Mouse (Mus musculus): ENCODE data around the gene Ksr1. TPM values are rescaled to one million over a fixed set of nuclear protein-coding genes. Genes with fewer than 3 reads are reported as not detected.
"Not testable (repeated sequence)": the region's sequence is repeated elsewhere in the genome, so short reads cannot be mapped to it uniquely, and the experiment has no call there.

Gene Ksr1
- polyA plus RNA-seq, 1 experiment from 2014 or later: 3.2 TPM

- not testable (repeated sequence) for H3K27ac ChIP-seq (ENCODE audit: low read length); H3K9ac ChIP-seq (ENCODE audit: low read length); H3K27me3 ChIP-seq (ENCODE audit: control insufficient read depth, insufficient read depth, low read length); H3K4me3 ChIP-seq (replicated peaks; ENCODE audit: low read length); ATAC-seq (ENCODE audit: insufficient read depth, low FRiP score); H3K36me3 ChIP-seq (ENCODE audit: control insufficient read depth, insufficient read depth, low read length); H3K9me3 ChIP-seq (replicated peaks; ENCODE audit: control insufficient read depth, low read length); H3K4me2 ChIP-seq (ENCODE audit: low read depth, low read length)
- peaks cover 11% of the 10 kb centered on the region for H3K4me1 ChIP-seq (ENCODE audit: control insufficient read depth, insufficient read depth, low read length)
- WGBS: 73% methylated on average over 3 of the region's 3 CpGs
Measured at GRCm38 (mm10) chr11:79007356-79007755, 138.9 kb downstream of the Ksr1 start.

- H3K9me3 ChIP-seq (replicated peaks; ENCODE audit: control insufficient read depth, low read length): no peaks in the 10 kb centered on the region
- no peaks in the 10 kb centered on the region for H3K36me3 ChIP-seq (ENCODE audit: control insufficient read depth, insufficient read depth, low read length)
- 54% methylated on average over 5 of the region's 5 CpGs for WGBS
- no peaks in the 10 kb centered on the region for H3K27me3 ChIP-seq (ENCODE audit: control insufficient read depth, insufficient read depth, low read length)
- no peak overlapping the region for H3K4me2 ChIP-seq (ENCODE audit: low read depth, low read length)
- no peak overlapping the region for H3K9ac ChIP-seq (ENCODE audit: low read length)
- no peak overlapping the region; the same call in 1 of the 2 replicates for H3K27ac ChIP-seq (ENCODE audit: low read length)
- no peak for ATAC-seq (ENCODE audit: insufficient read depth, low FRiP score)
- peaks cover 11% of the 10 kb centered on the region for H3K4me1 ChIP-seq (ENCODE audit: control insufficient read depth, insufficient read depth, low read length)
- no peak overlapping the region for H3K4me3 ChIP-seq (replicated peaks; ENCODE audit: low read length)
Measured at GRCm38 (mm10) chr11:79006417-79006816, 139.8 kb downstream of the Ksr1 start.

- Histone ChIP-seq H3K36me3 (ENCODE audit: control insufficient read depth, insufficient read depth, low read length) (no peaks in the 10 kb centered on the region), H3K27ac (ENCODE audit: low read length) (peak overlapping the region; percentile 8; the same call in 1 of the 2 replicates), H3K9me3 (replicated peaks; ENCODE audit: control insufficient read depth, low read length) (no peaks in the 10 kb centered on the region), H3K9ac (ENCODE audit: low read length) (no peak overlapping the region), H3K27me3 (ENCODE audit: control insufficient read depth, insufficient read depth, low read length) (no peaks in the 10 kb centered on the region), H3K4me3 (replicated peaks; ENCODE audit: low read length) (no peak overlapping the region), H3K4me1 (ENCODE audit: control insufficient read depth, insufficient read depth, low read length) (peaks cover 11% of the 10 kb centered on the region), H3K4me2 (ENCODE audit: low read depth, low read length) (no peak overlapping the region)
- no peak for ATAC-seq (ENCODE audit: insufficient read depth, low FRiP score)
- WGBS: 75% methylated on average over 14 of the region's 14 CpGs
Measured at GRCm38 (mm10) chr11:79005578-79006394, 140.4 kb downstream of the Ksr1 start.

- Histone ChIP-seq H3K36me3 (ENCODE audit: control insufficient read depth, insufficient read depth, low read length) (no peaks in the 10 kb centered on the region), H3K27ac (ENCODE audit: low read length) (peak overlapping the region; percentile 85), H3K9ac (ENCODE audit: low read length) (no peak overlapping the region), H3K4me2 (ENCODE audit: low read depth, low read length) (no peak overlapping the region), H3K4me1 (ENCODE audit: control insufficient read depth, insufficient read depth, low read length) (peaks cover 11% of the 10 kb centered on the region), H3K9me3 (replicated peaks; ENCODE audit: control insufficient read depth, low read length) (no peaks in the 10 kb centered on the region), H3K4me3 (replicated peaks; ENCODE audit: low read length) (no peak overlapping the region), H3K27me3 (ENCODE audit: control insufficient read depth, insufficient read depth, low read length) (no peaks in the 10 kb centered on the region)
- 66% methylated on average over 10 of the region's 10 CpGs for WGBS
- ATAC-seq (ENCODE audit: insufficient read depth, low FRiP score): peak; percentile 34; the same call in 1 of the 2 replicates
Measured at GRCm38 (mm10) chr11:79003769-79004638, 142.2 kb downstream of the Ksr1 start.

- Histone ChIP-seq H3K9me3 (replicated peaks; ENCODE audit: control insufficient read depth, low read length) (no peaks in the 10 kb centered on the region), H3K4me3 (replicated peaks; ENCODE audit: low read length) (no peak overlapping the region), H3K27me3 (ENCODE audit: control insufficient read depth, insufficient read depth, low read length) (no peaks in the 10 kb centered on the region), H3K4me1 (ENCODE audit: control insufficient read depth, insufficient read depth, low read length) (peaks cover 13% of the 10 kb centered on the region), H3K4me2 (ENCODE audit: low read depth, low read length) (0 out of 2 replicates have a peak overlapping the region, but pooled peaks have one; percentile 4), H3K36me3 (ENCODE audit: control insufficient read depth, insufficient read depth, low read length) (no peaks in the 10 kb centered on the region), H3K27ac (ENCODE audit: low read length) (peak overlapping the region; percentile 85), H3K9ac (ENCODE audit: low read length) (no peak overlapping the region)
- ATAC-seq (ENCODE audit: insufficient read depth, low FRiP score): no peak
- whole genome bisulfite sequencing: 47% methylated on average over 11 of the region's 11 CpGs
Measured at GRCm38 (mm10) chr11:79003053-79003768, 143.0 kb downstream of the Ksr1 start.

- Histone ChIP-seq H3K9ac (ENCODE audit: low read length) (no peak overlapping the region), H3K4me3 (replicated peaks; ENCODE audit: low read length) (no peak overlapping the region), H3K36me3 (ENCODE audit: control insufficient read depth, insufficient read depth, low read length) (no peaks in the 10 kb centered on the region), H3K9me3 (replicated peaks; ENCODE audit: control insufficient read depth, low read length) (no peaks in the 10 kb centered on the region), H3K27me3 (ENCODE audit: control insufficient read depth, insufficient read depth, low read length) (no peaks in the 10 kb centered on the region), H3K27ac (ENCODE audit: low read length) (peak overlapping the region; percentile 85), H3K4me1 (ENCODE audit: control insufficient read depth, insufficient read depth, low read length) (peaks cover 13% of the 10 kb centered on the region), H3K4me2 (ENCODE audit: low read depth, low read length) (0 out of 2 replicates have a peak overlapping the region, but pooled peaks have one; percentile 4)
- ATAC-seq (ENCODE audit: insufficient read depth, low FRiP score): peak; percentile 48
- WGBS: 41% methylated on average over 5 of the region's 5 CpGs
Measured at GRCm38 (mm10) chr11:79002551-79002951, 143.7 kb downstream of the Ksr1 start.

GRCm38 (mm10) chr11:79001871-79002270 lies 144.3 kb downstream of the Ksr1 start:
- Histone ChIP-seq H3K9ac (ENCODE audit: low read length) (no peak overlapping the region), H3K36me3 (ENCODE audit: control insufficient read depth, insufficient read depth, low read length) (no peaks in the 10 kb centered on the region), H3K4me1 (ENCODE audit: control insufficient read depth, insufficient read depth, low read length) (peaks cover 13% of the 10 kb centered on the region), H3K27ac (ENCODE audit: low read length) (peak overlapping the region; percentile 85; the same call in 1 of the 2 replicates), H3K4me2 (ENCODE audit: low read depth, low read length) (no peak overlapping the region), H3K27me3 (ENCODE audit: control insufficient read depth, insufficient read depth, low read length) (no peaks in the 10 kb centered on the region), H3K9me3 (replicated peaks; ENCODE audit: control insufficient read depth, low read length) (no peaks in the 10 kb centered on the region), H3K4me3 (replicated peaks; ENCODE audit: low read length) (no peak overlapping the region)
- WGBS: 76% methylated on average over 4 of the region's 4 CpGs
- no peak for ATAC-seq (ENCODE audit: insufficient read depth, low FRiP score)

GRCm38 (mm10) chr11:78999118-78999517 lies 147.1 kb downstream of the Ksr1 start:
- no peaks in the 10 kb centered on the region for H3K27me3 ChIP-seq (ENCODE audit: control insufficient read depth, insufficient read depth, low read length)
- H3K36me3 ChIP-seq (ENCODE audit: control insufficient read depth, insufficient read depth, low read length): no peaks in the 10 kb centered on the region
- 0 out of 2 replicates have a peak, but pooled peaks cover 4% of the 10 kb centered on the region for H3K9me3 ChIP-seq (replicated peaks; ENCODE audit: control insufficient read depth, low read length)
- H3K4me3 ChIP-seq (replicated peaks; ENCODE audit: low read length): no peak overlapping the region
- ATAC-seq (ENCODE audit: insufficient read depth, low FRiP score): no peak; the same call in 1 of the 2 replicates
- WGBS: 39% methylated on average over 6 of the region's 6 CpGs
- peak overlapping the region; percentile 57 for H3K27ac ChIP-seq (ENCODE audit: low read length)
- no peak overlapping the region for H3K4me2 ChIP-seq (ENCODE audit: low read depth, low read length)
- H3K4me1 ChIP-seq (ENCODE audit: control insufficient read depth, insufficient read depth, low read length): peaks cover 13% of the 10 kb centered on the region
- no peak overlapping the region for H3K9ac ChIP-seq (ENCODE audit: low read length)

Measured in stomach, embryonic 16.5 days (tissue).